Mouse (Mus musculus): ENCODE results near the gene Zfhx3. TPM values are rescaled to one million over a fixed set of nuclear protein-coding genes. Genes with fewer than 3 reads are reported as not detected.

Zfhx3 gene
- polyA plus RNA-seq, 1 experiment from 2014 or later: 7.4 TPM

DNA sequence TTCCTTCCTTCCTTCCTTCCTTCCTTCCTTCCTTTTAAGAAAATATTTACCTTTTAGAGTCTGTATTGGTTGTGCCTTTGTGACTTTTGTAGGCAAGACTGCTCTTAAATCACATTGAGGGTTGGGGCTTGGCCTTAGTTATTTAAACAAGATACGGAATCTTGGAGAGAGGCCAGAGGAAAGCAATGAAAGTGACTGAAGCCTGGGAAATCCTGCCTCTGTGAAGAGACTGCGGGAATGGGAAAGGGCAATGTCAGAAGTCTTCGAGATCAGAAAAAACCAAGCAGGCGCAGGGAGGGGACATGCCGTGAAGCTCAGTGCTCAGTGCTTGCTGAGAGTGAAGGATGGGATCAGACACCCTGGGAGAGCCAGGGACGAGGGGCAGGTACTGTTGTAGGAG, 973.4 kb downstream of the Zfhx3 start:
- no peaks in the 10 kb centered on the region for H3K27me3 ChIP-seq (replicated peaks)
- H3K9me3 ChIP-seq (replicated peaks): peaks cover 4% of the 10 kb centered on the region
- WGBS: 47% methylated on average over 6 of the region's 6 CpGs
- H3K4me2 ChIP-seq: no peak overlapping the region
- H3K27ac ChIP-seq (ENCODE audit: poor library complexity, severe bottlenecking): peak overlapping the region; percentile 90
- no peak overlapping the region; the same call in 1 of the 2 replicates for H3K9ac ChIP-seq
- peaks cover 25% of the 10 kb centered on the region for H3K4me1 ChIP-seq (replicated peaks)
- ATAC-seq (ENCODE audit: insufficient number of reproducible peaks, low FRiP score): peak; percentile 48
- peaks cover 11% of the 10 kb centered on the region for H3K36me3 ChIP-seq
- H3K4me3 ChIP-seq: no peak overlapping the region

DNA sequence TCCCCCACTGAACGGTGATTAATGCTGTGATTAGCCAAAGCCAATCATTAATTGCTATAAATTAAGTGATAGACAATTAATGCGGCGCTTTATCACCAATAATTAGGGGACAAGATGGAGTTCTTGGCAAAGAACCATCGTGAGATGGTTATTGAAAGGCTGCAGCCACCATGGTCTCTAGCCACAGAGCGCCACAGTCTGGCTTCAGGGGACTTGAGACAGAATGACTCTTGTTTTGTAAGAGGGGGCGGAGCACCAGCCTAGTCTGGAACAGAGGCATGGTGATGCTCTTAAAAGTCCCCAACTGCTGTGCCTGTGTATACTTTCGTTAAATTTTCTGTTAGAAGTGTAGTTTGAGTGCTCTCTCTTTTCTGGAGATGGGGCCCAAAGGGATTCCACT, 977.7 kb downstream of the Zfhx3 start:
- peaks cover 11% of the 10 kb centered on the region for H3K36me3 ChIP-seq
- no peak for ATAC-seq (ENCODE audit: insufficient number of reproducible peaks, low FRiP score)

DNA sequence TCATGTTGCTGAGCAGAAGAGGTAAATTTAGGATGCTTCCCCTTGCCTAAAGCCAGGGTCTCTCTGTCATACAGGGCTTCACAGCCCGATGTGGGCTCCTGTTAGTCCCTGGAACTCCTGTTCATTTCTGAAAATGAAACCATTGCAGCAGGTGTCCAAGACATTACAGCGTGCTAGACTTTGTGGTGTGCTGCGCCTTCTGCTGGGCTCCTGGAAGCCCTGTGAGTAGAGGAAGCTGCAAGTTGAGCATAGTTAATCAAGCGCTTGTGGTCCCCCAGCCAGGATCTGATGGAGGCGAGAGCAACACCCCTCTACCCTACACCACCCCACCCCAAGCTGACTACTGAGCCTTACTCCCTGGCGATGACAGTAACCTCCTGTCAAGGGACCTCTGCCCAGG, 980.7 kb downstream of the Zfhx3 start:
- H3K9me3 ChIP-seq (replicated peaks): no peaks in the 10 kb centered on the region
- no peak for ATAC-seq (ENCODE audit: insufficient number of reproducible peaks, low FRiP score)
- no peak overlapping the region for H3K9ac ChIP-seq
- no peaks in the 10 kb centered on the region for H3K27me3 ChIP-seq (replicated peaks)
- H3K4me1 ChIP-seq (replicated peaks): peaks cover 56% of the 10 kb centered on the region
- H3K4me3 ChIP-seq: no peak overlapping the region
- no peak overlapping the region for H3K27ac ChIP-seq (ENCODE audit: poor library complexity, severe bottlenecking)
- 85% methylated on average over 6 of the region's 6 CpGs for WGBS
- no peaks in the 10 kb centered on the region for H3K36me3 ChIP-seq
- H3K4me2 ChIP-seq: no peak overlapping the region

More for the DNA sequence above, 977.7 kb downstream of the Zfhx3 start:
- no peaks in the 10 kb centered on the region for H3K27me3 ChIP-seq (replicated peaks)
- WGBS: 93% methylated on average over 7 of the region's 7 CpGs
- no peak overlapping the region for H3K4me2 ChIP-seq
- H3K27ac ChIP-seq (ENCODE audit: poor library complexity, severe bottlenecking): no peak overlapping the region
- no peak overlapping the region for H3K9ac ChIP-seq
- H3K4me3 ChIP-seq: no peak overlapping the region
- H3K9me3 ChIP-seq (replicated peaks): peaks cover 4% of the 10 kb centered on the region
- H3K4me1 ChIP-seq (replicated peaks): peaks cover 48% of the 10 kb centered on the region

DNA sequence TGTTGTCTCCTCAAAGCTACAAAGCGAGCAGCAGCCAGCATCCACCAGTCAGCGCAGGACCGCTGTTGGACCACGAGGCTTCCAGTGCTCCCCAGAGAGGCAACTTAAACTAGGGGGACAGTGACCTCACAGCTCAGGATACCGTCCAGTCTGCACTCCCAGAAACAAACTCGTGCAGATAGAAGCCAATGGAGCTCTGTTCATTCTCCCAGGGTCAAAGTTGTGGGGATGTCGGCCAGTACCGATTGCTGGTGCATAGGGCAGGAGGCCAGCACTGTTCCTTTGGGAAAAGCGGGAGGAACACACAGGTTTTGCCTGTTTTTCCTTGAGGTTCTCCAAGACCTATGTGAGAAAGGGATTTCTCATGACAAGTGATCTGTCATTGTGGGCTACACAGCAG, 982.1 kb downstream of the Zfhx3 start:
- no peak for ATAC-seq (ENCODE audit: insufficient number of reproducible peaks, low FRiP score)
- Histone ChIP-seq H3K4me1 (replicated peaks) (peaks cover 56% of the 10 kb centered on the region), H3K4me3 (no peak overlapping the region), H3K4me2 (no peak overlapping the region), H3K27me3 (replicated peaks) (no peaks in the 10 kb centered on the region), H3K9ac (no peak overlapping the region), H3K9me3 (replicated peaks) (no peaks in the 10 kb centered on the region), H3K27ac (ENCODE audit: poor library complexity, severe bottlenecking) (no peak overlapping the region), H3K36me3 (no peaks in the 10 kb centered on the region)
- 83% methylated on average over 9 of the region's 9 CpGs for WGBS

DNA sequence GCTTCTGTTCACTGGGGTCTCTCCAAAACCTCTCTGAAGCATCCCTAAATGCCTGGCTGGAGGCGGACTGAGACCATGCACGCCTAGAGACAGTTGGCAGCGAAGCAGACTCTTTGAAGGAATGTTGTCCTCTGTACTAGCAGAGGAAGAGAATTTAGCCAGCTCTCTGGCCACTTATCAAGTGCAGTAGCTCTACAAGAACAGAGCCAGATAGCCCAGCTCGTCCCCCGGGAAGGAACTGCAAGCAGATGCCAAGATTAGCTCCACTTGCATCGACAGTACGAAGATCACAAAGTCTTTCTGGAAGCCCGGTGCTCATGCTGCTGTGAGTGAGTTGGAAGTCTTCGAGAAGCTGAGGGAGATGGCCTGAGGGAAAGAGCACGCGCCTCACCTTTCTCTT, 983.7 kb downstream of the Zfhx3 start:
- Histone ChIP-seq H3K27me3 (replicated peaks) (no peaks in the 10 kb centered on the region), H3K27ac (ENCODE audit: poor library complexity, severe bottlenecking) (no peak overlapping the region), H3K36me3 (no peaks in the 10 kb centered on the region), H3K9me3 (replicated peaks) (no peaks in the 10 kb centered on the region), H3K4me2 (no peak overlapping the region), H3K4me3 (no peak overlapping the region), H3K4me1 (replicated peaks) (peaks cover 57% of the 10 kb centered on the region), H3K9ac (no peak overlapping the region)
- WGBS: 32% methylated on average over 11 of the region's 11 CpGs
- ATAC-seq (ENCODE audit: insufficient number of reproducible peaks, low FRiP score): no peak

DNA sequence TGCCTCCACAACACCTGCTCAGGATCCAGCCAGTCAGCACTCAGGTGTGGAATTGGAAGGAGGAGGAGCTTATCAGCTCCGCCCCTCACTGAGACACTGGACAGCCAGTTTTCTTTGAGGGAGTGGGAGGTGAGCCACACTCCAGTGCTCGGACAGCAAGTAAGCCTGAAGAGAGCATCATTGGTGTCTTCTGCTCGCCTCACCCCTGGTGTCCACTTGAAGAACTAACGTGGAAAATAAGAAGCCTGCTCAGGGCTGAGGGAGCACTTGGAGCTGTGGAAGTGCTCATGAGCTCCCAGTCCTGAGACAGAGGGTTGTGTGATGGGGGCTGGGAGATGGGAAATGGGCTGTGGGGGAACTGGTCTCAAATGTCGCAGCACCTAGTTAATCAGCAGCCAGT, 988.2 kb downstream of the Zfhx3 start:
- Histone ChIP-seq H3K4me2 (no peak overlapping the region), H3K4me3 (no peak overlapping the region), H3K27ac (ENCODE audit: poor library complexity, severe bottlenecking) (no peak overlapping the region), H3K9ac (no peak overlapping the region), H3K4me1 (replicated peaks) (peaks cover 24% of the 10 kb centered on the region), H3K9me3 (replicated peaks) (no peaks in the 10 kb centered on the region), H3K36me3 (peaks cover 17% of the 10 kb centered on the region), H3K27me3 (replicated peaks) (no peaks in the 10 kb centered on the region)
- no peak for ATAC-seq (ENCODE audit: insufficient number of reproducible peaks, low FRiP score)
- 73% methylated on average over 5 of the region's 5 CpGs for WGBS

DNA sequence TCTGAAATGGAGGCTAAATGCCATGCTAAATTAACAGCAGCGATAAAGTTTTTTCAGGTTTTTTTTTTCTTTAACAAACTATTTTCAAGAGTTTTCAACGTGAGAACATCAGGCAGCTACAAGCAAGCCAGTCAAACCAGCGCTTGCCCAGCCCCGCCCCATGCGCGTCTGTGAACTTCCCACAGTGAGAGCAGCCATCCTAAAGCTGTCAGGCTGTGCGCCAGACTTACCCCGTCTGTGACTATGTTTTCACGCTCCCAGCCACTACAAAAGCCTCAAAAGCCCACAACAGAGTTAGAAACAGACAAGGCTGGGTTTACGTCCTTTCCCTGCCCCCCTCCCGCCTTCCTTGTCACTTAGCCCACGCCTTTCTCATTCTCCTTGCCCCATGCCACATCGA, 989.4 kb downstream of the Zfhx3 start:
- Histone ChIP-seq H3K4me3 (no peak overlapping the region), H3K9me3 (replicated peaks) (no peaks in the 10 kb centered on the region), H3K4me1 (replicated peaks) (peaks cover 22% of the 10 kb centered on the region; the same call in 1 of the 2 replicates), H3K9ac (no peak overlapping the region), H3K4me2 (no peak overlapping the region), H3K36me3 (peaks cover 17% of the 10 kb centered on the region), H3K27me3 (replicated peaks) (no peaks in the 10 kb centered on the region), H3K27ac (ENCODE audit: poor library complexity, severe bottlenecking) (no peak overlapping the region)
- ATAC-seq (ENCODE audit: insufficient number of reproducible peaks, low FRiP score): no peak
- WGBS: 74% methylated on average over 13 of the region's 13 CpGs

DNA sequence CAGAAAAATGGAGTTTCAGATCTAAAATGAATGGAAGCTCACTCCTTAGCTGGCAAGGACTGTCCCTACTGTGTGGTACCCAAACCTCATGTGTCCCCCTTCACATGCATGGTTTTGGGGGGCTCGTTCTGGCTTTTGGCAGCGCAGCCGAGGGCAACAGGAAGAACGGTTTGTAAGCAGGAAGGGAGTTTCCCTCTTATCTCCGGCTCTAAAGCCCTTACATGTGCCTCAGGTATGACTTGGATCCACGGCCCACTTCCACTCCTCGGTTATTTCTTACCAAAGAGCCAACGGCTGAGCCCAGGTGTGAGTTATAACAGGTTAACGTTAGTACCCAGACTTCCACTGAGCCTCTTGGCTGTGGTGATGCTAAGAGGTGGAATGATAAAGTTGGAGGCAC, 990.3 kb downstream of the Zfhx3 start:
- H3K4me3 ChIP-seq: no peak overlapping the region
- WGBS: 78% methylated on average over 9 of the region's 9 CpGs
- no peak for ATAC-seq (ENCODE audit: insufficient number of reproducible peaks, low FRiP score)

DNA sequence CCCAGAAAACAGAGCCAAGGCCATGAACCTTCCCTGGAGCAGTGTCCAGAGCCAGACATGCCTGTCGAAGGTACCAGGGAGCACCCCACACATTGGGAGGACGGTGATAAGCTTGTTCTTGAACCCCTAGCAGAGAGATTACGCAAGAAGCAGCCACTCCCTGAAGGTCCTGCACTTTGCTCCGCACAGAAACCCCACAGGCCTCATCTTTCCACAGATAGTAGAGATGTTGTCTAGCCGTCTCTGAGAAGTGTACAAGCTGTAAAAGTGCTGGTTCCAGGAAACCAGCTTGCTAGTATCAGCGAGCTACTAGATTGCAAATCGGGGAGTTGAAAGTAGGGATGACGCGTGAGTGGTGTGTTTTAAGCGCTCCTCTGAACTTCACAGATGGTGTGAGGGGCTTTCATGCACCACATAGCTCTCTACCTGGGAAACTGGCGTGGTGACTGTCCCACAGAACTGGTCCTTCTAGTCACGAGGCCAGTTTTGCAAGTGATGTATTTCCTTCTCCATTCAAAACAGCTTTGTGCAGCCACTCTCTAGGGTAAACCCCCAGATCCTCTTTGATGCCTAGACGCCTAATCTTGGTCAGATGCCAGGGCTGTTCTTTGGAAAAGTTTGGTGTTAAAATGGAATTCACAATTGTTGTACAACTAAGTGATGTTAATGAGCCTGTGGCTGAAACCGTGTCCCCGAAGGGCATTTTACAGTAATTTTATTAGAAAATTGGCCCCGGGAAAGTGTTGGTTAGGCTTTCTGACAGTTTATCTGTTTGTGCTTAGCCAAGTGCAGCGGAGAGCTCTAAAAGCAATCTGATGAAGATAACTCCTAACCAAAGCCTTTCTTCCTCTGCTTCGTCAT, 993.6 kb downstream of the Zfhx3 start:
- no peak overlapping the region for H3K9ac ChIP-seq
- no peak overlapping the region for H3K27ac ChIP-seq (ENCODE audit: poor library complexity, severe bottlenecking)
- WGBS: 58% methylated on average over 18 of the region's 18 CpGs

More for the DNA sequence above, 990.3 kb downstream of the Zfhx3 start:
- peaks cover 21% of the 10 kb centered on the region; the same call in 1 of the 2 replicates for H3K4me1 ChIP-seq (replicated peaks)
- peaks cover 17% of the 10 kb centered on the region for H3K36me3 ChIP-seq
- H3K27me3 ChIP-seq (replicated peaks): no peaks in the 10 kb centered on the region
- H3K9ac ChIP-seq: no peak overlapping the region
- no peaks in the 10 kb centered on the region for H3K9me3 ChIP-seq (replicated peaks)
- H3K27ac ChIP-seq (ENCODE audit: poor library complexity, severe bottlenecking): no peak overlapping the region
- H3K4me2 ChIP-seq: no peak overlapping the region

DNA sequence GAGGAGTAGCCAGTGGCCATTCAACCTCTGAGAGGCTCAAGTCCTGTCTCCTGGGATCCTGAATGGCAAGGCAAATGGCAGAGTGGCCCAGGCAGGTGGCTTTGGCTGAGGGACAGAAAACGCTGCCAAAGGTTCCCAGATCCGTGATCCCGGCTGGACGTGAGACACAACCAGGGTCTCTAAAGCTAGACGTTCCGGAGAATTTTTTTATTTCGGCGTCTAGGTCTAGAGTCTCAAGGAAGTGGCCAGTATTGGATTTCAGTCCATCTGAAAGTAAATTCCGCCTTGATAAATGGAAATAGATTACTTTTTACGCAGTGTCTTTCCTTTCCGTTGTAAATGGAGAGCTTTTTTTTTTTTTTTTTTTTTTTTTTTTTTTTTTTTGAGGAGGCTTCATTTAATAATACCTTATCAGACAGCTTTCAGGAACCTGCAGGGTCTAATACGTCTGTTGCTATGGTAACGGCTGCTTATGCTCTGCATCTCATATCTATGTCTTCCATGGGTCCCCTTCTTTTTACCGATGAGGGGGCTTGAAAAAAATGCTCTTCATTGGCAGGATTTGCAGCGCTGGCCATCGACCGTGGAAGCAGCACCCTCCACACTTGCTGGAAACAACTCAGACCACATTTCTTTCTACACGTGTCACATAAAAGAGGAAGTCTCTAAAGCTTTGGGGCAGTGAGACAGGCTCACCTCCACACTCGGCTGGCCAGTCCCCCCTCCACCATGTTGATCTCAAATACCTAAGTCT, 994.4 kb downstream of the Zfhx3 start:
- H3K9me3 ChIP-seq (replicated peaks): no peaks in the 10 kb centered on the region
- peaks cover 15% of the 10 kb centered on the region; the same call in 1 of the 2 replicates for H3K4me1 ChIP-seq (replicated peaks)
- 0 out of 2 replicates have a peak, but pooled peaks cover 5% of the 10 kb centered on the region for H3K27me3 ChIP-seq (replicated peaks)
- H3K4me2 ChIP-seq: no peak overlapping the region
- ATAC-seq (ENCODE audit: insufficient number of reproducible peaks, low FRiP score): no peak
- H3K4me3 ChIP-seq: no peak overlapping the region
- WGBS: 80% methylated on average over 19 of the region's 19 CpGs
- peaks cover 24% of the 10 kb centered on the region for H3K36me3 ChIP-seq
- no peak overlapping the region for H3K9ac ChIP-seq
- no peak overlapping the region for H3K27ac ChIP-seq (ENCODE audit: poor library complexity, severe bottlenecking)

More for the DNA sequence above, 993.6 kb downstream of the Zfhx3 start:
- Histone ChIP-seq H3K4me1 (replicated peaks) (peaks cover 15% of the 10 kb centered on the region; the same call in 1 of the 2 replicates), H3K36me3 (peaks cover 24% of the 10 kb centered on the region), H3K4me3 (no peak overlapping the region), H3K9me3 (replicated peaks) (no peaks in the 10 kb centered on the region), H3K4me2 (no peak overlapping the region), H3K27me3 (replicated peaks) (0 out of 2 replicates have a peak, but pooled peaks cover 5% of the 10 kb centered on the region)
- ATAC-seq (ENCODE audit: insufficient number of reproducible peaks, low FRiP score): no peak

DNA sequence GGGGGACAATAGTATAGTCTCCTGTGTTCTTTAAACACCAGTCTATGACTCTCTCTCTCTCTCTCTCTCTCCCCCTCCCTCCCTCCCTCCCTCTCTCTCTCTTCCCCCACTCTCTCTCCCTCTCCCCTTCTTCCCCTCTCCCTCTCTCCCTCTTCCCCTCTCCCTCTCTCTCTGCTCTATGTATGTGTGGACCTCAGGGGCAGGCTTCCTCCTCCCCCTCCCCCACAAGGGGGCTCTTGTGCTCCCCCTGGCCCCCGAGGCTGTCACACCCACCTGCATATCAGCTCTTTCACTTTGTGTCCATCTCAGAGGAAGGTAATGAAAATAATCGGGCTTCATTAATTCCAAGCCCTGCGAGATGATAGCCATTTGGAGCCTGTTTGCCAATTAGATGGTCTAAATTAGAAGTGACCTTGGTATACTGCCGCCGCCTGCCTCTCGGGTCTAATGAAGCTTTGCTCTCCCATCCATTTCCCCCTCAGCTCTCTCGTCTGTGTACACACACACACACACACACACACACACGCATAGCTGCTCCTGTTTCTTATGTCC, 995.5 kb downstream of the Zfhx3 start:
- Histone ChIP-seq H3K27ac (ENCODE audit: poor library complexity, severe bottlenecking) (no peak overlapping the region), H3K9ac (no peak overlapping the region), H3K4me1 (replicated peaks) (peaks cover 11% of the 10 kb centered on the region; the same call in 1 of the 2 replicates), H3K9me3 (replicated peaks) (no peaks in the 10 kb centered on the region), H3K27me3 (replicated peaks) (0 out of 2 replicates have a peak, but pooled peaks cover 5% of the 10 kb centered on the region), H3K4me2 (no peak overlapping the region), H3K36me3 (peaks cover 24% of the 10 kb centered on the region), H3K4me3 (no peak overlapping the region)
- ATAC-seq (ENCODE audit: insufficient number of reproducible peaks, low FRiP score): no peak
- 78% methylated on average over 8 of the region's 8 CpGs for WGBS

Measured in heart, embryonic 12.5 days (tissue).